Mouse (Mus musculus) neutrophil, adult 5-6 weeks (primary cell): ENCODE results near the gene Xrcc1. TPM values are rescaled to one million over a fixed set of nuclear protein-coding genes. Genes with fewer than 3 reads are reported as not detected.

Source experiments
- ATAC-seq: fragments of 151-379, 151-347 bp; 2 replicates; pipeline ENCODE4 v1.8.0; 2017; ENCODE audit warnings: mild to moderate bottlenecking, moderate TSS enrichment; ENCODE audit not compliant: insufficient number of reproducible peaks, poor library complexity, low FRiP score, severe bottlenecking; ENCODE audit errors: extremely low read depth
- total RNA-seq: library from RNA; stranded (forward); fragments of 200-1000 nt; gene quantifications from 2 replicates; pipeline ENCODE4 v1.2.3, GENCODE M21; 2017

Gene Xrcc1
- total RNA-seq, 1 experiment from 2014 or later = 38.4 TPM

DNA sequence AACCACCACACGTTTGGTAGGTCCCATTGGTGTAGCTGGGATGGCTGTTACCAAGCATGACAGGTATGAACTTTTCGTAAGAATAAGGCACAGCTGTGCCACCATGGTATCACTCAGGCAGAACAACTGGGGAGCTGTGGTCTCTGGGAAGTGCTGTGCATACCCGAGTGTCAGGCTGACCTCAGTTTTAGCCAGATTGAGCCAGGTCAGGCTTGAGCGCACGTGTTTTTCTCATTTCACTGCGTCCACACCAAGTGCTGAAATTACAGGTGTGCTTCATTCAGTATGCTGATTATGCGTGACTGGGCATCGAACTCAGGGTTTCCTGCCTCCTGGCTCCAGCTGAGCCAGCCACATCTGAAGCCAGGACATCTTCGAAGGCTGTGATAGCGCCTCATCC is 9.7 kb downstream of the Xrcc1 start:
- no peak for ATAC-seq

DNA sequence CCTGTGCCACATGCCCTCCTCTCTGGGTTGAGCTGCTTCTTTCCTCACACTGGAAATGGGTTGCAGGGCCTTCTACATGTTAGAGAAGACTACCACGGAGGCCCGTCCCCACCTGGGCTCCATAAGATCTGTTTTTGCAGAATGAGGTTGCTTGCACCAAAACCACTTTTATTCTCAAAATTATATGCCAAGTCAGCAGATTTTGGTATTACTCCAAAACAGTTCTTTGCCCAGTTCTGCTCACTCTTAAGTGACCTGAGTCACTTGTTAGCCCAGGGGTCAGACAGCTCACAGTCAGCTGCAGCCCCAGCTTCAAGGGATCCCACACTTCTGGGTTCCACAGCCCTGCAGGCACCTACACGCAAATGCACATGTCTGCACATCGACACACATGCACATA is 15.4 kb downstream of the Xrcc1 start:
- no peak for ATAC-seq

DNA sequence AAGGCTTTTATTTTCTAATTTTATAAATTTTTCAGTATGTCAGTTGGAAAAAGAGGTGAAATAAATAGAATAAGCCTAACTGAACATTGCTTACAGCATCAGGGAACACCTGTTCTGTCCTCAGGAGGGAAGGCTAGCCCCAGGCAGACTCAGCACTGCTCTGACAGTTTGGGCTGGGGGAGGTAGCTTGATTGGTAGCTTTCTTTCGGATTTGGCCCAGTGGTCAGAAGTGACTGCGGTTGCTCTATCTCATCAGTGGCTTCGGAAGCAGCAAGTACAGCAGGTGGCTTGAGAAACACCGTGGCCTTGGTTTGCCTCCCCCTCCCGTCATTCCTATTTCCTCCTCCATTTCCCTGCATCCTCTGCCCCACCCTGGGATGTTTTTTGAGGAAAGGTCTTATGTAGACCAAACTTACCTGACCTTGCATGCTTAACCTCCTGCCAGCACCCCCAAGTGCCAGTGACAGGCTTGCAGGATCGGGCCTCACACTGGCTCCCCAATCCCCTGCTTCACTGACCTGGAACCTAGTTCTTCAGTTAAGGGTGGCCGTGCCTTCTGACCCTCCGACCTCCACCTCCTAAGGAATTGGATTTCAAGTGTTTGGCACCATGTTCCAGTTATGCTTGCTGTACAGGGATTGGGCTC is 17.2 kb downstream of the Xrcc1 start:
- ATAC-seq = no peak

GRCm38 (mm10) chr7:24563837-24564206 is 17.7 kb downstream of the Xrcc1 start:
- ATAC-seq = no peak

DNA sequence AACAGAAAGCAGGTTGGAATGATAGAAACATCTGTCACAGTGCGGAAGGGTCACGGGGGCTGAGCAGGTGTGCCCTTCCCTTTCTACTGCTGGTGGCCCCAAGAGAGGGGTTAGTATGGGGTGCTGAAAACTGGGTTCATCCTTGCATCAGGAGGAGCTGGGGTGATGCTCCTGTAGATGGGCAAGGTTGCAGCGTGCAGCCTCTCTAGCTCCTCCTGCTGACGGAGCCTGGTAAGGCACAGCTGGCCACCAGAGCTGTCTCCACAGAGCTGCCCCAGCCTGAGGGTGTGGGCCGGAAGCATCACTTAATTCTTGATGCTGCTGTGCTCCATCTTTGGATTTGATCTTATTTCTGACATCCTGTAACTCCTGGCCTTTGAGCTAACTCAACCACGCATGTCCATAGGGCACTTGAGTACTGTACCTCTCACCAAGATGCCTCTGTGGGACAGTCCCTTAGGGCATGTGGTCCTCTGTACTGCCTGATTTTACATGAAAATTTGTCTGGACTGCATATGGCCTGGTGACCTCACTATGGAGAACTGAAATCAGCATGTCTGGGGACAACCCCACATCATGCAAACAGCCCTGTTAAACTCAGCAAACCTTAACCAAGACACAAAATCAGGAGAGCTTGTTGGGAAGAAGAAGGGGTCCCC is 18.6 kb downstream of the Xrcc1 start:
- ATAC-seq = peak; percentile 81

DNA sequence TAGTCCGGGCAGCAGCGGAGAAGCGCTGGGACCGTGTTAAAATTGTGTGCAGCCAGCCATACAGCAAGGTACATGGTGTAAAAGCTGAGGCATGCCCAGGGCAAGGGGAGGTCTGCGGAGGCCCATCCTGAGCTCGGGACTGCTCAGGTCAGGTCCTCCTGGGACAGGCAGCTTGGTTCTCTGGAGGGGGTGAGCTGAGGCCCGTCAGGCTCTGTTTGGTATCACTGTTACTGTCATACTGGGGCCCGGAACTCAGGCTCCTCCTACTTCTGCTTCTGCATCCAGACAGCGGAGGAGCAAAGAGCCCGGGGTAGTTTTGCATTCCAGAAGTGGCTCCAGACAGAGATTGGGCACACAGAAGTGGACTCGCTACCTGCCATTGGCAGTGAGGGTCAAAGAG is 19.5 kb downstream of the Xrcc1 start:
- ATAC-seq = no peak

GRCm38 (mm10) chr7:24566206-24566605 is 20.1 kb downstream of the Xrcc1 start:
- no peak for ATAC-seq

- ATAC-seq = no peak
Observed at GRCm38 (mm10) chr7:24568512-24568911, 22.4 kb downstream of the Xrcc1 start.

DNA sequence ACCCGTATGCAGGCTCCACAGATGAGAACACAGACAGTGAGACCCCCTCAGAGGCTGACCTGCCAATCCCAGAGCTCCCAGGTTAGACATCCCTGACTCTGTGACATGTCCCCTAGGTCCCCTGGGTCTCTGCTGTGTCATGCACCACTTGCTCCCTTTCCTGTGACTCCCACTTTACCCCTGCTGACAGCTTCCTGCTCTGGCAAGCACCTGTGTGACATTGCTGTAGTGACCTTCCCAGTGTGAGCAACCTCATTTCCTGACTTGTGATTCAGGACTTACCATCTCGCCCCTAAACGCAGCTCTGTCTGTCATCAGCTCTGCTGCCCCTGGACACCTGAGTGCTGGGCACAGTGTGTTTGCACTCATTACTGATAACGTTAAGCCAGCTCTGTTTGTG is 25.0 kb downstream of the Xrcc1 start:
- no peak for ATAC-seq

DNA sequence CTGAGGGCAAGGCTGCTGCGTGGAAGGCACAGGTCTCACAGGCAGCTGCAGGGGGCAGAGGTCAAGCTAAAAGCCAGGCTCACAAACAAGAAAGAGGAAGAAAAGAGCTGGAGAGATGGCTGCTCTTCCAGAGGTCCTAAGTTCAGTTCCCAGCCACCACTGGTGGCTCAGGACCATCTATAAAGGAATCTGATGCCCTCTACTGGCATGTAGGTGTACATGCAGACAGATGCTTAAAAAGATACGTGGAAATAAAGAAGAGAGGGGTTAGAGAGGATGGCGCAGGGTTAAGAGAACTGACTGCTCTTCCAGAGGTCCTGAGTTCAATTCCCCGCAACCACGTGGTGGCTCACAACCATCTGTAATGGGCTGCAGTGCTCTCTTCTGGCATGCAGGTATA is 26.4 kb downstream of the Xrcc1 start:
- ATAC-seq = no peak

- ATAC-seq = peak; percentile 6; the same call in 1 of the 2 replicates
Observed at GRCm38 (mm10) chr7:24574224-24574796, 28.2 kb downstream of the Xrcc1 start.

- ATAC-seq = no peak
Observed at GRCm38 (mm10) chr7:24577811-24578210, 31.7 kb downstream of the Xrcc1 start.

GRCm38 (mm10) chr7:24584876-24585275 is 38.8 kb downstream of the Xrcc1 start:
- ATAC-seq = no peak

GRCm38 (mm10) chr7:24585995-24586394 is 39.9 kb downstream of the Xrcc1 start:
- no peak for ATAC-seq

GRCm38 (mm10) chr7:24586828-24587227 is 40.7 kb downstream of the Xrcc1 start:
- no peak for ATAC-seq

- ATAC-seq = no peak
Observed at GRCm38 (mm10) chr7:24587330-24588105, 41.4 kb downstream of the Xrcc1 start, which contains the start of the genes Ethe1 and Zfp575. Gene Ethe1, plus strand, starts transcription at chr7:24587543. Gene Zfp575, minus strand, starts transcription at chr7:24587641.

DNA sequence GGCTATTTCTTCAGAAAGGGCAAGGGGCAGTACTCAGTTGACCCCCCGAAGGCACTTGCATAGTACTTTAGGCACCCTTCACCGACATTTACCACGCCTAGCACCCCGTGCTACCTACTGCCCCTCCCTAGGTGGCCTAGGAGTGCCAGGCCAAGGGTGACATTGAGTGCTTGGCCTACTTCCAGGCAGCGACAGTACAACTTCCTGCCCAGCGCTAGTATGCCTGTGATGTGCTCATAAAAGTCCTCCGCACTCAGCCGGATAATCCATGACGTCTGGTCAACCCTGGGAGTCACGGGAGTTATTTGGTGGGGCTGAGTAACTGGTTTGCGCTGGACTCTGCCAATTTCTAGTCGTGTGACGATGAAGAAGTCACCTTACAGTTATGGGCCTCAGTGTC is 42.2 kb downstream of the Xrcc1 start:
- ATAC-seq = no peak

GRCm38 (mm10) chr7:24591735-24592134 is 45.6 kb downstream of the Xrcc1 start:
- ATAC-seq = no peak

DNA sequence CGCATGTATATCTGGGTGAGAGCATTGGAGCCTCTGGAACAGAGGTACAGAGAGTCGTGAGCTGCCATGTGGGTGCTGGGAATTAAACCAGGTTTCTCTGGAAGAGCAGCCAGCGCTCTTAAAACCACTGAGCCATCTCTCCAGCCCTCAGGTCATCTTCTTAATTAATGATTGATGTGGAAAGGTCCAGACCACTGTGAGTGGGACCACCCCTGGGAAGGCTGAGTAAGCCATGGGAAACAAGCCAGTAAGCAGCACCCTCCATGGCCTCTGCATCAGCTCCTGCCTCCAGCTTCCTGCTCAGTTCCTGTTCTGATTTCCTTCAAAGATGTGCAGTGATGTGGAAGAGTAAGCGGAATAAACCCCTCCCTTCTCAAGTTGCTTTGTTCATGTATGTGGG is 46.1 kb downstream of the Xrcc1 start:
- no peak for ATAC-seq

DNA sequence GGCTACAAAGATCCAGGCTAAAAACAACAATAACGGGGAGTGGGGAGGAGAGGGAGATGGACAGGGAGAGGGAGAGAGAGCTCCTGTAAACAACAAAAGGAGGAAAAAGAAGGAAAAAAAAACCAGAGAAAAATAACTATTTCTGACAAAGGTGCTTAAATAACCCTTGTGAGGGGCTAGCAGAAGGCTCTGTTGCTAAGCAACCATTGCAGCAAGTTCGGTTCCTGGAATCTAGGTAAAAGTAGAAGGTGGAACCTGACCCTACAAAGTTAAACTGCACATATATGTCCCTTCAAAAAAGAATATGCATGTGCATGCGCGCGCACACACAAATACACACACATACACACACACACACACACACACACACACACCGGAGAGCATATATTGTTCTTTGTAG is 46.7 kb downstream of the Xrcc1 start:
- ATAC-seq = no peak
